Mouse (Mus musculus) small intestine, adult 2 months (tissue): ENCODE measurements around the gene Gjc2. TPM values are rescaled to one million over a fixed set of nuclear protein-coding genes. Genes with fewer than 3 reads are reported as not detected.

Experiments used
- H3K27ac ChIP-seq: fragments of 200-500 bp; 2 replicates; pipeline ENCODE4 v1.5.1; 2012; ENCODE audit warnings: low read depth, low read length, control low read depth, inconsistent platforms; ENCODE audit not compliant: insufficient read depth
- H3K27me3 ChIP-seq: fragments of 200-500 bp; 2 replicates; pipeline ENCODE4 v1.6.1; 2012; ENCODE audit warnings: mild to moderate bottlenecking, moderate library complexity, low read length, inconsistent platforms; ENCODE audit not compliant: control insufficient read depth, insufficient read depth
- H3K36me3 ChIP-seq: fragments of 200-500 bp; 2 replicates; pipeline ENCODE4 v1.6.1; 2012; ENCODE audit warnings: mild to moderate bottlenecking, low read length, control low read depth, inconsistent platforms; ENCODE audit not compliant: control insufficient read depth, insufficient read depth
- H3K4me1 ChIP-seq: fragments of 200-500 bp; 2 replicates; pipeline ENCODE4 v1.6.1; 2012; ENCODE audit warnings: low read length, inconsistent platforms, mixed read lengths; ENCODE audit not compliant: control insufficient read depth, insufficient read depth, insufficient read length
- H3K4me3 ChIP-seq: fragments of 200-500 bp; 2 replicates; pipeline ENCODE4 v1.5.1; 2012; ENCODE audit warnings: low read depth, mild to moderate bottlenecking, control low read depth, inconsistent platforms, low read length, moderate library complexity
- CTCF ChIP-seq: fragments of 200-500 bp; IDR thresholded peaks from 2 replicates; pipeline ENCODE4 v1.5.1; 2012; ENCODE audit warnings: low read depth, mild to moderate bottlenecking, control low read depth, inconsistent platforms, low read length, moderate library complexity, mixed read lengths; ENCODE audit not compliant: insufficient replicate concordance, insufficient read length; ENCODE audit errors: extremely low read depth
- POLR2A ChIP-seq: fragments of 200-500 bp; IDR thresholded peaks from 2 replicates; pipeline ENCODE4 v1.6.1; 2012; ENCODE audit warnings: low read depth, mild to moderate bottlenecking, control low read depth, inconsistent platforms, low read length, moderate library complexity
- WGBS: fragments of 180-500 bp; shearing (Covaris S2); methylation state at CpG from one replicate; pipeline ENCODE4 v1.1.7; 2018; 5-methylcytosine and 5-hydroxymethylcytosine counted together
- polyA plus RNA-seq: library from polyadenylated mRNA; depleted of rRNA; stranded (reverse); fragments of >200 nt; gene quantifications from 2 replicates; pipeline ENCODE4 v1.2.3, GENCODE M21; 2012

Gjc2 gene
- polyA plus RNA-seq, 1 experiment: 4.6 TPM

DNA sequence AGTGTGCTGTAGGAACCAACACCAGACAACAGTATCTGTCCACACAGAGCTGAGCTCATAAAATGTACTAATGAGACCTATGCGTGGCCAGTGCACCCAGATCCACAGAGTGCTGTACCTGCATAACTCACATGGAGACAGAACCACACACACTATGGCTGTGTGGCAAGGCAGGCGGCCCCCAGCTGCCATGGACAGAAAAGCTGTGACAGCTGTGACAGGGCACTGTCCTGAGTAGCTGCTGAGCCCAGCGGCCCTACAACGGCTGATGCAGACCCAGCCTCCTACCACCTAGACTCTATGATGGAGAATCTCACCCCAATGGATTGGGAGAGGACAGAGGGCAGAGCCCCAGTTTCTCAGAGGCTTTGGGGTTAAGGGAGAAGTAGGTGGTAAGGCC, 23.5 kb downstream of the Gjc2 start:
- no peak overlapping the region for H3K27ac ChIP-seq
- WGBS: 89% methylated on average over 4 of the region's 4 CpGs
- peaks cover 7% of the 10 kb centered on the region for H3K4me1 ChIP-seq
- TF ChIP-seq POLR2A: no peak
- TF ChIP-seq CTCF: no peak
- no peaks in the 10 kb centered on the region for H3K27me3 ChIP-seq
- H3K36me3 ChIP-seq: peaks cover 18% of the 10 kb centered on the region; the same call in 1 of the 2 replicates
- no peak overlapping the region for H3K4me3 ChIP-seq

DNA sequence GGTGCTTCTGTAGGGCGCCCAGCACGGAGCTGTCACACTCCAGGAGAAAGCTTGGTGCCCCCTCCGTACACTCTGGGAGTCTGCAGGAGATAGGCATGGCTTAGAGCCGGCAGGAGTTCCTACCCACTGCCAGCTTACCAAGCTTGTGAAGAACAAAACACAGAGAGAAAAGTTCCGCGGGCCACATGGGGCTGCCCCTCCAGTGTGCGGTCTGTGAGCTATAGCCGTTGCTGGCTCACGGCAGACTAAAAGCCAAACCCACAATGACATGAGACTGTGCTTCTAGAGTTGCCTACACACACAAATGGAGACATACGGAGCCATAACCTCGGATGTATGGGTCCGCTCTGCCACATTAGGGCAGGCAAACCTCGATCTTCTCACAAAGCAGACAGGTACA, 23.9 kb downstream of the Gjc2 start:
- 92% methylated on average over 13 of the region's 13 CpGs for WGBS
- no peak for TF ChIP-seq CTCF
- TF ChIP-seq POLR2A: no peak
- H3K27me3 ChIP-seq: no peaks in the 10 kb centered on the region
- peaks cover 5% of the 10 kb centered on the region for H3K4me1 ChIP-seq
- no peak overlapping the region for H3K4me3 ChIP-seq
- H3K36me3 ChIP-seq: peaks cover 18% of the 10 kb centered on the region; the same call in 1 of the 2 replicates
- H3K27ac ChIP-seq: no peak overlapping the region

DNA sequence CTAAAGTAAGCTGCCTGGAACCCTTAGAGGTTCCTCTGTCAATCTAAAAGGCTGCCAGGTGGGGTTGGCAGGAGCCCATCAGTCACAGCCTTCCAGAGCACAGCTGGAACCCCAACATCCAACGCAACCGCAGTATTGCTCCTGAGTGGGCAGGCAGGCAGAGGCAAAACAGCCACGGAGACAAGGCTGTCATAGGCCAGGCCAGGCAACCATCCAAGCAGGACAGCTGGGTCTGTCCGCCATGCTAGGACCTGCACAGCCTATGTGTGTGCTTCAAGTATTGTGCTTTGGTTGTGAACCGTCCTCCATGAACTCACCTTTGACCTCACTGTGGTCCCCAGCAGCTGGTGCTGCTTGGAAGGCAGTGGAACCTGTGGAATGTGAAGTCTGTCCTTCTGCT, 27.1 kb downstream of the Gjc2 start:
- Histone ChIP-seq H3K4me1 (no peaks in the 10 kb centered on the region), H3K4me3 (no peak overlapping the region), H3K27me3 (no peaks in the 10 kb centered on the region), H3K27ac (no peak overlapping the region), H3K36me3 (peaks cover 18% of the 10 kb centered on the region; the same call in 1 of the 2 replicates)
- TF ChIP-seq CTCF (no peak), POLR2A (no peak)
- WGBS: 92% methylated on average over 5 of the region's 5 CpGs

DNA sequence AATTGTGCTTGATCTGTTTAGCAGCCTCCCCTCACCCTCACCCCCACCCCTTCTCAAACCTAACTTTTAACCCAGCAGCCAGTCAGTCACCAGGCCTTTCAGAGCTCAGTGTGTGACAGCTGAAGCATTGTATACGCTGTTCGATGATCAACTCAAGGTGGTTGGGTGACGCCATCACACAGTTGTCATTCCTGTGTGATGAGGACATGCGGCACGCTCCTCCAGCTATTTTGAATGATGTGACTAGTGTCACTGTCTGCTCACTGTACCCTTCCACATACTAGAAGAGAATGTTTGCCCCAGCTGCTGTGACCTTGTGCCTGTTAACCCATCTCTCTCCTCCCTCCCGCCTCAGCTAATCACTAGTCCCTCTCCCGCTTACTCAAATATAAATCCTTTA, 28.8 kb downstream of the Gjc2 start:
- peaks cover 18% of the 10 kb centered on the region; the same call in 1 of the 2 replicates for H3K36me3 ChIP-seq
- H3K27me3 ChIP-seq: no peaks in the 10 kb centered on the region
- H3K27ac ChIP-seq: no peak overlapping the region
- H3K4me1 ChIP-seq: no peaks in the 10 kb centered on the region
- 82% methylated on average over 7 of the region's 7 CpGs for WGBS
- no peak overlapping the region for H3K4me3 ChIP-seq
- TF ChIP-seq CTCF: no peak
- TF ChIP-seq POLR2A: no peak

DNA sequence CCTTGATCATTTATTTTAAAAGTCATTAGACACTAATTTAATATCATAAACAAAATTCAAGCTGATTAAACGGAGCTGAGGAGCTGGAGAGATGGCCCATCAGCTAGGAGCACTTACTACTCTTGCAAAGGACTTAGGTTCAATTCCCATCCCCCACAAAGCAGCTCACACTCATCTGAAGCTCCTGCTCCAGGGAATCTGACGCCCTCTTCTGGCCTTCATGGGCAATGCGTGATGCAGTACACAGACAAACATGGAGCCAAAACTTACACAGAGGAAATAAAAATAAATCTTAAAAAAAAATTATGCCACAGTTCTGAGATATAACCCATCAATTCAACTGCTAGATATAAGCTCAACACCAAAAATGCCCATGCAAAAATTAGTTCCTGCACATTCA, 31.3 kb downstream of the Gjc2 start:
- H3K4me3 ChIP-seq: no peak overlapping the region
- H3K4me1 ChIP-seq: no peaks in the 10 kb centered on the region
- H3K27me3 ChIP-seq: no peaks in the 10 kb centered on the region
- TF ChIP-seq CTCF: peak; percentile 38; the same call in 1 of the 2 replicates
- TF ChIP-seq POLR2A: no peak
- 0 out of 2 replicates have a peak, but pooled peaks cover 2% of the 10 kb centered on the region for H3K36me3 ChIP-seq
- WGBS: 46% methylated on average over 3 of the region's 3 CpGs
- no peak overlapping the region for H3K27ac ChIP-seq

DNA sequence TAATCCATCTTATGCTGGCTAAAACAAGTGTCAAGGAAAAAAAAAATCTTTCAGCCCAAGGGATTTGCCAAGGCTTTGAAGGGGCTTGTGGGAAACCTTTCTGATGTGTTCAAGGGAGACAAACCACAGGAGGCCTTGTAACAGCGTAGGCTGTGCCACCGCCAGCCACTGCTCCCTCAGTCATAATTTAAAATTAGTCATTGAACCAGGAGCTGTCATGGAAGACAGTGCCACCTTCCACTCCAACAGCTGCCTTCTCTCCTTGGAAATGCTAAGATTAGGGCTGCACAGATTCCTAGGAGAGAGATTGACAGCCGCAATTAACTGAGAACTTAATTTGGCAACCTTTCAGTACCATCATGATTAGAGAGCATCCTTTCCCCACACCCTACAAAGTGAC, 33.7 kb downstream of the Gjc2 start:
- 70% methylated on average over 3 of the region's 3 CpGs for WGBS
- no peaks in the 10 kb centered on the region for H3K4me1 ChIP-seq
- no peak overlapping the region for H3K4me3 ChIP-seq
- no peak for TF ChIP-seq CTCF
- TF ChIP-seq POLR2A: no peak
- no peaks in the 10 kb centered on the region for H3K27me3 ChIP-seq
- no peaks in the 10 kb centered on the region for H3K36me3 ChIP-seq
- H3K27ac ChIP-seq: no peak overlapping the region

DNA sequence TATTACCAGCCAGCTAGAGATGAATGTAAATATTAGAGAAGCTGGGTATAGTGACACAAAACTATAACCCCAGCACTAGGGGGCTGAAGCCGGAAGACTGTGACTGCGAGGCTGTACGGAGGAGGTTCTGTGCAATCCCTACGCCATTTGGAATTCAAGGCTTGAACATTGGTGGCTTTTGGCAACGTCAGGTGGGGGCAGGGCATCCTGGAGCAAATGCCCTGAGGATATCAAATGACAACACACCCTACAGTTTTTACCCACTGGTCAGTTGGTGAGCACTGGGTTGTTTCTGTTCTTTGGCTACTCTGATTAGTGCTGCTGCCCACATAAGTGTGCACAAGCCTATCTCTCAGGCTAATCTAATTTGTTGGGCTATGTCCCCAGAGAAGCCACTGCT, 40.1 kb downstream of the Gjc2 start:
- Histone ChIP-seq H3K27ac (no peak overlapping the region), H3K27me3 (no peaks in the 10 kb centered on the region), H3K4me1 (no peaks in the 10 kb centered on the region; the same call in 1 of the 2 replicates), H3K36me3 (no peaks in the 10 kb centered on the region), H3K4me3 (no peak overlapping the region)
- TF ChIP-seq POLR2A (no peak), CTCF (no peak)
- WGBS: 87% methylated on average over 5 of the region's 5 CpGs
